Mouse (Mus musculus) heart, postnatal 4 days (tissue): ENCODE data around the gene Col18a1. TPM values are rescaled to one million over a fixed set of nuclear protein-coding genes. Genes with fewer than 3 reads are reported as not detected.

Source experiments
- DNase-seq: peaks from one replicate; pipeline ENCODE4 v3.0.0; 2021
- total RNA-seq, 2 experiments: library from RNA; stranded (reverse); gene quantifications; 2 replicates each; pipeline ENCODE4 v1.2.3; 2021

The Col18a1 gene
- total RNA-seq, 2 experiments from 2014 or later, result 70.4 to 74.9 TPM

- no peak for DNase-seq
Observed at GRCm38 (mm10) chr10:77007433-77008108, 158.8 kb downstream of the Col18a1 start.

GRCm38 (mm10) chr10:77004936-77005335 is 161.4 kb downstream of the Col18a1 start:
- no peak for DNase-seq

Other genes with a start within 250 kb of the Col18a1 start
- 10 to 100 TPM; 10.0 to 11.3 TPM for gene Pcbp3, start 204.7 kb downstream of the Col18a1 start, total RNA-seq
- gene Slc19a1, start 134.3 kb downstream of the Col18a1 start, total RNA-seq, result 10 to 100 TPM in 1 of 2 experiments, 1 to 10 TPM in 1; 5.5 to 11.8 TPM
- gene Pofut2, start 92.7 kb upstream of the Col18a1 start, total RNA-seq, result 10 to 100 TPM; 69.1 to 71.0 TPM